Mouse (Mus musculus) E14TG2a.4 (cell line): ENCODE results near the gene Slc2a8.
A peak's percentile ranks its signal among the peaks of the same experiment; 100 is the strongest.
"Not testable (repeated sequence)": the region's sequence is repeated elsewhere in the genome, so short reads cannot be mapped to it uniquely, and the experiment has no call there.

Experiments
- CTCF ChIP-seq: conservative IDR thresholded peaks from 2 replicates; pipeline ENCODE4 v1.5.1; 2014; ENCODE audit warnings: low read length
- POU5F1 ChIP-seq: IDR thresholded peaks from 2 replicates; pipeline ENCODE4 v1.6.1; 2014; ENCODE audit warnings: low read length, borderline replicate concordance

DNA sequence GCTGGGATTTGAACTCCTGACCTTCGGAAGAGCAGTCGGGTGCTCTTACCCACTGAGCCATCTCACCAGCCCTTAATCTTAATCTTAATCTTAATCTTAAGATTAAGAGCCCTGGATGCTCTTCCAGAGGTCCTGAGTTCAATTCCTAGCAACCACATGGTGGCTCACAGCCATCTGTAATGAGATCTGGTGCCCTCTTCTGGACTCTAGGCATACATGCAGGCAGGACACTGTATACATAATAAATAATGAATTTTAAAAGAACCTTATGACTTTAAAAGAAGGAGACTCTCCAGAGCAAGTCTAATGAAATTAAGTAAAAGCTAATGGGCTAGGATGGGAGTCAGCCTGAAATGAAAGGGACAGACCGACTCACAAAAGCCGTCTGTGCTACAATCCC, 27.2 kb upstream of the Slc2a8 start:
- TF ChIP-seq POU5F1 = not testable (repeated sequence)
- peak; percentile 37 for TF ChIP-seq CTCF
